Mouse (Mus musculus): ENCODE results near the gene Ldb2.

DNA sequence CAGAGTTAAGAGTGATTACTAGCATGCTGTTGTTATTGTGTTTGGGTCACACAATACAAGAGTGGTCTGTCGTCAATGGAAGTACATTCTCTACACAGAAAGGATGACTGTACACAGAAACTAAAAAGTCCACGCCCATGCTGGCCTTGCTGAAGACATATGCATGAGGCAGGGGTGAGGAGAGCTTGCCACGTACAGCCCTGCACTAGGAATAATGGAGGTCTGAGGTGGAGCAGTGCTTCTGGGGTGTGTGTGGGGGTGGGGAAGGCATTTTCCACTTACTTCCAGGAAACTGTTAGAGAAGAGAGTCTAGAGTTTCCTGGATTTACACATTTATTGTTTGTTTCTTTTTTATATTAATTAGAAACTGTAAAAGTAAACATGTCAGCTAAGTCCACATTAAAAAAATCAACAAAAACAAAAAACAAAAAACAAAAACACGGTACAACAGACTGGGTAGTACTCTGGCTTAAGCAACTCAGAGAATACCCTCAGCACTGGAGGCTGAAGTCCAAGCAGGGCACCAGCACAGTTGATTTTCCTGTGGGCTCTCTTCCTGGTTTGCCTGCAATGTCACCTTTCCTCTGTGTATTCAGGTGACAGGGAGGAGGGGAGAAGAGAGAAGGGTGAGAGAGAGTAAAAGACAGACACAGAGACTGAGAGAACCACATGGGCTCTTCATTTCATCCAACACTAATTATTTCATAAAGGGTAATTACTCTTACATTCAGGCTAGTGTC, 89.2 kb downstream of the Ldb2 start:
- TF ChIP-seq CTCF (IDR thresholded peaks at IDR 0.05; ENCODE audit: extremely low read depth, insufficient read length, insufficient replicate concordance, low read depth, low read length) = no peak
- no peak for TF ChIP-seq POLR2A (IDR thresholded peaks at IDR 0.05; ENCODE audit: low read depth, low read length)
